Mouse (Mus musculus): Measurements from ENCODE around the gene Zfp280c. TPM values are rescaled to one million over a fixed set of nuclear protein-coding genes. Genes with fewer than 3 reads are reported as not detected.

The Zfp280c gene
- polyA plus RNA-seq (2015; fragmentation: Nextera tagmentation; extraction: Ambion mirVana): 14.7 and 15.2 TPM in 2 replicates

- Histone ChIP-seq H3K4me1 (no peaks in the 10 kb centered on the region), H3K4me3 (peak within 1 kb of the TSS; percentile 61), H3K9ac (peak within 1 kb of the TSS; percentile 84), H3K36me3 (peaks cover 15% of the 10 kb centered on the region), H3K27me3 (no peaks in the 10 kb centered on the region), H3K9me3 (no peaks in the 10 kb centered on the region), H3K4me2 (peak within 1 kb of the TSS; percentile 57), H3K27ac (peak within 1 kb of the TSS; percentile 84)
- peak; percentile 81 for ATAC-seq (ENCODE audit: insufficient number of reproducible peaks, insufficient read depth, low FRiP score, low TSS enrichment, low read depth)
- 18% methylated on average over 45 of the region's 45 CpGs for WGBS
Measured at GRCm38 (mm10) chrX:48594099-48594760, at the start of gene Zfp280c. Gene Zfp280c, minus strand, starts transcription at chrX:48594504.

- WGBS: 65% methylated on average over 2 of the region's 2 CpGs
Measured at GRCm38 (mm10) chrX:48637032-48637431, 42.7 kb upstream of the Zfp280c start.

GRCm38 (mm10) chrX:48624054-48624420 lies 29.7 kb upstream of the Zfp280c start:
- WGBS: 17% methylated on average over 9 of the region's 9 CpGs
- peak overlapping the region; percentile 71 for H3K27ac ChIP-seq
- H3K4me1 ChIP-seq: no peaks in the 10 kb centered on the region
- H3K9me3 ChIP-seq: no peaks in the 10 kb centered on the region
- H3K4me3 ChIP-seq: peak overlapping the region; percentile 55
- peak overlapping the region; percentile 59 for H3K4me2 ChIP-seq
- peak overlapping the region; percentile 68 for H3K9ac ChIP-seq
- ATAC-seq (ENCODE audit: insufficient number of reproducible peaks, insufficient read depth, low FRiP score, low TSS enrichment, low read depth): no peak
- H3K36me3 ChIP-seq: no peaks in the 10 kb centered on the region
- no peaks in the 10 kb centered on the region for H3K27me3 ChIP-seq

More at GRCm38 (mm10) chrX:48637032-48637431, 42.7 kb upstream of the Zfp280c start:
- Histone ChIP-seq H3K9me3 (no peaks in the 10 kb centered on the region), H3K36me3 (0 out of 2 replicates have a peak, but pooled peaks cover 6% of the 10 kb centered on the region), H3K9ac (no peak overlapping the region), H3K27ac (no peak overlapping the region), H3K27me3 (no peaks in the 10 kb centered on the region), H3K4me2 (no peak overlapping the region), H3K4me3 (no peak overlapping the region), H3K4me1 (no peaks in the 10 kb centered on the region)
- no peak for ATAC-seq (ENCODE audit: insufficient number of reproducible peaks, insufficient read depth, low FRiP score, low TSS enrichment, low read depth)

- peak; percentile 92 for ATAC-seq (ENCODE audit: insufficient number of reproducible peaks, insufficient read depth, low FRiP score, low TSS enrichment, low read depth)
- Histone ChIP-seq H3K4me3 (peak within 1 kb of the TSS; percentile 55), H3K27me3 (no peaks in the 10 kb centered on the region), H3K36me3 (no peaks in the 10 kb centered on the region), H3K27ac (peak within 1 kb of the TSS; percentile 71), H3K4me1 (no peaks in the 10 kb centered on the region), H3K9me3 (no peaks in the 10 kb centered on the region), H3K9ac (peak within 1 kb of the TSS; percentile 68), H3K4me2 (peak within 1 kb of the TSS; percentile 59)
- 20% methylated on average over 38 of the region's 38 CpGs for WGBS
Measured at GRCm38 (mm10) chrX:48623379-48624053, 29.2 kb upstream of the Zfp280c start, which contains the start of gene Slc25a14. Gene Slc25a14, plus strand, starts transcription at chrX:48623413.

GRCm38 (mm10) chrX:48623049-48623378 lies 28.7 kb upstream of the Zfp280c start:
- Histone ChIP-seq H3K4me3 (peak overlapping the region; percentile 55), H3K27me3 (no peaks in the 10 kb centered on the region), H3K27ac (peak overlapping the region; percentile 71), H3K9me3 (no peaks in the 10 kb centered on the region), H3K36me3 (no peaks in the 10 kb centered on the region), H3K9ac (peak overlapping the region; percentile 68), H3K4me1 (no peaks in the 10 kb centered on the region), H3K4me2 (peak overlapping the region; percentile 59)
- ATAC-seq (ENCODE audit: insufficient number of reproducible peaks, insufficient read depth, low FRiP score, low TSS enrichment, low read depth): no peak
- 28% methylated on average over 4 of the region's 4 CpGs for WGBS

GRCm38 (mm10) chrX:48604872-48605271 lies 10.6 kb upstream of the Zfp280c start:
- WGBS: 70% methylated on average over 2 of the region's 2 CpGs
- Histone ChIP-seq H3K4me2 (no peak overlapping the region), H3K4me1 (no peaks in the 10 kb centered on the region), H3K9me3 (no peaks in the 10 kb centered on the region), H3K36me3 (no peaks in the 10 kb centered on the region), H3K27me3 (no peaks in the 10 kb centered on the region), H3K4me3 (no peak overlapping the region), H3K27ac (no peak overlapping the region), H3K9ac (no peak overlapping the region)
- ATAC-seq (ENCODE audit: insufficient number of reproducible peaks, insufficient read depth, low FRiP score, low TSS enrichment, low read depth): no peak

- Histone ChIP-seq H3K9me3 (no peaks in the 10 kb centered on the region), H3K4me2 (no peak overlapping the region), H3K4me1 (no peaks in the 10 kb centered on the region), H3K27ac (no peak overlapping the region), H3K4me3 (no peak overlapping the region), H3K36me3 (no peaks in the 10 kb centered on the region), H3K9ac (no peak overlapping the region), H3K27me3 (no peaks in the 10 kb centered on the region)
- no peak for ATAC-seq (ENCODE audit: insufficient number of reproducible peaks, insufficient read depth, low FRiP score, low TSS enrichment, low read depth)
- WGBS: 90% methylated on average over 5 of the region's 5 CpGs
Measured at GRCm38 (mm10) chrX:48596906-48597305, 2.6 kb upstream of the Zfp280c start.

GRCm38 (mm10) chrX:48596053-48596452 lies 1.7 kb upstream of the Zfp280c start:
- Histone ChIP-seq H3K27ac (no peak overlapping the region), H3K4me2 (no peak overlapping the region), H3K4me3 (no peak overlapping the region), H3K4me1 (no peaks in the 10 kb centered on the region), H3K9ac (no peak overlapping the region), H3K9me3 (no peaks in the 10 kb centered on the region), H3K27me3 (no peaks in the 10 kb centered on the region), H3K36me3 (peaks cover 1% of the 10 kb centered on the region)
- WGBS: 73% methylated on average over 9 of the region's 9 CpGs
- no peak for ATAC-seq (ENCODE audit: insufficient number of reproducible peaks, insufficient read depth, low FRiP score, low TSS enrichment, low read depth)

GRCm38 (mm10) chrX:48593721-48594098 lies 594 bp downstream of the Zfp280c start:
- Histone ChIP-seq H3K4me3 (peak overlapping the region; percentile 61), H3K4me2 (peak overlapping the region; percentile 57), H3K9me3 (no peaks in the 10 kb centered on the region), H3K9ac (peak overlapping the region; percentile 84), H3K4me1 (no peaks in the 10 kb centered on the region), H3K27ac (peak overlapping the region; percentile 84), H3K27me3 (no peaks in the 10 kb centered on the region), H3K36me3 (peaks cover 15% of the 10 kb centered on the region)
- WGBS: 23% methylated on average over 15 of the region's 15 CpGs
- ATAC-seq (ENCODE audit: insufficient number of reproducible peaks, insufficient read depth, low FRiP score, low TSS enrichment, low read depth): no peak

- H3K4me2 ChIP-seq: no peak overlapping the region
- ATAC-seq (ENCODE audit: insufficient number of reproducible peaks, insufficient read depth, low FRiP score, low TSS enrichment, low read depth): no peak
- no peak overlapping the region for H3K9ac ChIP-seq
- H3K9me3 ChIP-seq: no peaks in the 10 kb centered on the region
- H3K27ac ChIP-seq: no peak overlapping the region
- H3K27me3 ChIP-seq: no peaks in the 10 kb centered on the region
- no peaks in the 10 kb centered on the region for H3K4me1 ChIP-seq
- H3K36me3 ChIP-seq: peaks cover 23% of the 10 kb centered on the region
- H3K4me3 ChIP-seq: no peak overlapping the region
Measured at GRCm38 (mm10) chrX:48583332-48583731, 11.0 kb downstream of the Zfp280c start.

- 0 out of 2 replicates have a peak overlapping the region, but pooled peaks have one; percentile 17 for H3K4me2 ChIP-seq
- H3K4me1 ChIP-seq: no peaks in the 10 kb centered on the region
- no peak overlapping the region for H3K27ac ChIP-seq
- H3K27me3 ChIP-seq: no peaks in the 10 kb centered on the region
- no peak for ATAC-seq (ENCODE audit: insufficient number of reproducible peaks, insufficient read depth, low FRiP score, low TSS enrichment, low read depth)
- no peaks in the 10 kb centered on the region for H3K36me3 ChIP-seq
- H3K9ac ChIP-seq: no peak overlapping the region
- H3K9me3 ChIP-seq: no peaks in the 10 kb centered on the region
- no peak overlapping the region for H3K4me3 ChIP-seq
- WGBS: 38% methylated on average over 3 of the region's 3 CpGs
Measured at GRCm38 (mm10) chrX:48532175-48532574, 62.1 kb downstream of the Zfp280c start.

- Histone ChIP-seq H3K27me3 (no peaks in the 10 kb centered on the region), H3K4me1 (no peaks in the 10 kb centered on the region), H3K9ac (no peak overlapping the region), H3K9me3 (no peaks in the 10 kb centered on the region), H3K27ac (no peak overlapping the region), H3K4me2 (no peak overlapping the region), H3K4me3 (no peak overlapping the region), H3K36me3 (no peaks in the 10 kb centered on the region)
- no peak for ATAC-seq (ENCODE audit: insufficient number of reproducible peaks, insufficient read depth, low FRiP score, low TSS enrichment, low read depth)
- 40% methylated on average over 3 of the region's 3 CpGs for WGBS
Measured at GRCm38 (mm10) chrX:48526435-48526834, 67.9 kb downstream of the Zfp280c start.
